Mouse (Mus musculus): ENCODE results near the gene Mlec. TPM values are rescaled to one million over a fixed set of nuclear protein-coding genes. Genes with fewer than 3 reads are reported as not detected.
A peak's percentile ranks its signal among the peaks of the same experiment; 100 is the strongest.
"Not testable (repeated sequence)": the region's sequence is repeated elsewhere in the genome, so short reads cannot be mapped to it uniquely, and the experiment has no call there.

The Mlec gene
- polyA plus RNA-seq, 1 experiment: 131 TPM

DNA sequence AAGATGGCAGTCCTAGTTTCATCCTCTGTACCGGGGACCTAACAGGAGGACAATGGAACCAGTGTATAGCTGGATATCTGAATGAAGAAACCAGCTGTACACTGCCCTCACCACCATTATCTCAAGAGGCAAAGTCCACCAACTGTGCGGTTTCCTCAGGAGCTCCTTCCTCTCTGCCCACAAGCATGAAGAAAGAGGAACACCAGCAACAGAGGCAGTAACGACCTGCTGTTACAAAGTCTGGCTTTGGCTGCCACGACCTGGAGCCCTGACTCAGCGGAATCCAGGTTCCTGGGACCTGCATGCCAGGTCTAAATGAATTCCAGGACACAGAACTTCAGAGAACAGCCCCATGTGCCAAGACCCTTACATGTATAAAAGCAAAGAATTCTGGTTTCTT is 2.1 kb downstream of the Mlec start:
- DNase-seq (ENCODE audit: low read depth, low spot score): peak; percentile 85
- 9% methylated on average over 5 of the region's 5 CpGs for WGBS

DNA sequence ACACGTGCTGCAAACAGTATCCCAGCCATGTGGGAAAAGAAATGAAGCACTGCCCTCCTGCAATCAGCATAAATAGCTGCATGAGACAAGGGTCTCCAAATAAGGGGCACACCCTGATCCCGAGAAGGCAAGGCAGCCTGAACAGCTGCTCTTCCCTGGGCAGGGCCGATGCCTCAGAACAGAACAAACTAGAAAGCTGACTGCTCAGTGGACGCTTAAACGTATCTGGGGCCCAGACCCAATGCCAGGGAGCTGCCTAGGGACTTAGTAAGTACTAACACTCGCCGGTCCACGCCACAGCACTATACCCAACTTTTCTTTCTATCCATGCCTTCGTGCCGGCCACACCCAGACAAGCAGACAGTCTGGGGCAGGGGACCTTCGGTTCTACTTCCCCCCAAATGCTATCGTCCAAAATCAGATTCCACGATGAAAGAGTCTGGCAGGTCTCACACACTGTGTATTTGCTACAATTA is 2.8 kb downstream of the Mlec start:
- WGBS: 14% methylated on average over 13 of the region's 13 CpGs
- DNase-seq (ENCODE audit: low read depth, low spot score): no peak

DNA sequence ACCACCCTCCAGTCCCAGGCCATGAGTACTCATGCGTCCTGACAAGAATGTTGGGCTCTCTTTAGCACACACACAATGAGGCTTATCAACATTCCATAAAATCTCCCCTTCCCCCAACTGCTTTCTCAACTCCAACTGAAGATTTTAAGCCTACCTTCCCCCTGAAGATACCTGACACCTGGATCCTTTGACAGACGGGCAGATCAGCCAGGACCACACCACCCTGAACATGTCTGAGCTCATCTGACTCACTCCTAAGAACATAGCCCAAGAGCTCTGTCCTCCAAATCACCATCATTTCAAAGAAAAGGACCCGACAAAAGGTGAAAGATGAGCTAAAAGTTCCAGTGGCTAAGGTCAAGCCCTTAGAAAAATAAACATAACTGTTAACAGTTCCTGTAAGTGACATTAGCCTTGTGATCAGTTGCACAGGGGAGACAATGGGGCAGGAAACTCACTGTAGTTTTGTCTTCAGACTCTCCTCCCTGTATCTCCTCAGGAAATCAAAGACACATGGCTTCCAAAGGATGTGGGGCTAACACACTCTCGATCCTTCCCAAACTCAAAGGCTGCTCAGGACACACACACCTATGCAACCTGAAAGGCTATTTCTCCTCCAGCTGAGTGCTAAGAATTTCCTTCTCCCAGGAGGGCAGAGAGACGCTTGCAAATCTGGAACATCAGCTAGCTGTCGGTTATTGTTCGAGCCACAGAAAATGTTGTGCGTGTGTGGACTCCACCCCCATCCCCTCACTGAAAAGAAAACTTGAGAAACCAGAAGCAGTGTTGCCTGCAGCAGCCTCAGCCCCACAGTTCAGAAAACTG is 5.6 kb downstream of the Mlec start:
- WGBS: 34% methylated on average over 8 of the region's 8 CpGs
- no peak for DNase-seq (ENCODE audit: low read depth, low spot score)

DNA sequence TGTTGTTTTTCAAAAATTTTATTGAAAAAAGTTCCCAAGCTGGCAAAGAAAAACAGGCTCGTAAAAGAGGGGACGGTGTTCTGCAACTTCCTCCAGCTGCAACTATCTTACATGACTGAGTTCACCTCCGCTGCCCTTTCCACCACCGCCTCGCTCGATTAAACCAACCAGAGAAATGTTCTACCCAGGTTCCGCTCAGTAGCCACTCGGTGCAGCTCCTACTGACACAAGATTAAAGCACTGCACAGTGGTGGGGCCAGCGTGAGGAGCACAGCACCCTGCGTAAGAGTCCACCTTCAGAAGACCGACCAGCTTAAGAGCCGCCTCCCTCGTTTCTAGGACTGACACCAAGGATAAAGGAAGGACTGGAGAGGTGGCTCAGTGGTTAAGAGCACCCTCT is 6.5 kb downstream of the Mlec start:
- DNase-seq (ENCODE audit: low read depth, low spot score): no peak
- 48% methylated on average over 13 of the region's 13 CpGs for whole genome bisulfite sequencing

DNA sequence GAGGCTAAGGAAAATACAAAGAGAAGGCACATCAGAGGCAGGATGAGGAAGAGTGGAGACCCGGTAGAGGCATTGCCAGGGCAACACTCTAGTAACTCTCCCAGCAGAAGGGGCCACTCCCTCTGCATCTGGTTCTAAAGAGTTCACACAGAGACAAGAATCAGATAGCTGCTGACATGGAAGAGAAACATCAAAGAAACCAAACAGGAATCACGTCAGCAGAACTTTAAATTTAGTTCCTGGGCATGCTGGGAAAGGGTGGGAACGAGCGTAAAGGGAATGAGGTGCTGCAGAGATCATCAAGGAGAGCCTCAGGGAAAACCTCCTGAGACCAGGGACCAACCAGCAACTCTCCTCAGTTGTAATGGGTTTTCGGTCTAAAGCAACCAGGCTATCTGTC is 7.0 kb downstream of the Mlec start:
- DNase-seq (ENCODE audit: low read depth, low spot score): no peak
- 64% methylated on average over 5 of the region's 5 CpGs for WGBS

DNA sequence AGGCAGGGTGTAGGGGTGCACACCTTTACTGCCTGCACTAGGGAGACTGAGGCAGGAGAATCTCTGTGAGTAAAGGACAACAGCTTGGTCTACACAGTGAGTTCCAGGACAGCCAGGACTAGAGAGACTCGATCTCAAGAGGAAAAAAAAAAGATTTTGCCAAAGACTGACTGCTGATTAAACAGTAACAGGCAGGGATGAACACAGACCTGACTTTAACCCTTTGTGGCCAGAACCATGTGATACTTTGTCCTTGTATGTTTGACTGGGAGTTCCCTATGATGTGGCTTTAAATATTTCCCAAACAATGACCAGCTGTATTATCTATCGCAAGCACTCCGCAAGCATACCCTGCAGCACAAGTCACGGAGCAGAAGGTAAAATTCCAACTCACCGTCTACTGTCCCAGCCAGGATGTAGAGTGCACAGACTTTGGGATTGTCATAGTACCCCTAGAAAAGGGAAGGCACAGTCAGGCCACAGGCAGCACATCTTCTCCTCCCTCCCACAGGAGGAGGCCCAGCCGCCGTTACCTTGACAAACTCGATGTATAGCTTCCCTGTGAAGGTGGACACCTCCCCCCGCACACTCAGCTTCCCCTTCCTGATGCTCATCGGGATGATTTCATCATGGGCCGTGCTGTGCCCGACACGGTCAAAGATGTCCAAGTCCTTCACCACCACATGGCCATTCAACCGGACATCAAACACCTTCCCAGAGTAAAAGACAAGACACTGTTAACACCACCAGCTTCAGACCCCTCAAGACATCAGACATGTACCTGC is 8.1 kb downstream of the Mlec start:
- 88% methylated on average over 14 of the region's 14 CpGs for WGBS
- no peak for DNase-seq (ENCODE audit: low read depth, low spot score)

DNA sequence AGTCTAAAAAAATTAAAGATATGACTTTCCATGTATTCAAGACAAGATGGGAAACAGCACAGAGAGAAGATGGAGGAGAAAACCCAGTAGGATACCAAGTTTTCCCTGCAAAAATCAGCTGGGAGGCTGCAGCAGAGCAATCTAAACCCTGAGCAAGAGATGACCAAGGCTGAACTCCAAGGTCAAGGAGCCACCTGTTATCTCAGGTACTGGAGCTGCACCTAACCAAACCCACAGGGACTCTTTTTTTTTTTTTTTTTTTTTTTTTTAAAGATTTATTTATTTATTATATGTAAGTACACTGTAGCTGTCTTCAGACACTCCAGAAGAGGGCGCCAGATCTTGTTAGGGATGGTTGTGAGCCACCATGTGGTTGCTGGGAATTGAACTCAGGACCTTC is 9.1 kb downstream of the Mlec start:
- not testable (repeated sequence) for DNase-seq (ENCODE audit: low read depth, low spot score)
- no CpG with 5 or more reads among the region's 1 CpGs for WGBS

DNA sequence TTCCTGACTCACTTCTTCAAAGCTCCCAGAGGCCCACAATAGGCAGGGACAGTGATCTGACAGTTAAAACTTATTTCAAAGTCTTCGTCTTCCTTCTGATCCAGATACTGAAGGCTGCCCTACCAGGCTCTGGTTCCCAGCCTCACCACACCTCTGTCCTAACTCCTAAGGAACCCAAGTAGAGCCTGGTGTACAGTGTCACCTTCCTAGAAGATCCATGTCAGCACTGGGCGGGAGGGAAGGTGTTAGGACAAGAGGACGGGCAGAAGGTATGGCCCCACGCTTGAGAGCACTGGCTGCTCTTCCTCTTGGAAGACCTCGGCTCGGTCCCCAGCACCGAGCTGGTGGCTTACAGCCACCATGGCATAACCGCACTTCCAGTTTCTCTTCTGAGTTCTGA is 9.6 kb downstream of the Mlec start:
- DNase-seq (ENCODE audit: low read depth, low spot score): no peak
- WGBS: 87% methylated on average over 8 of the region's 8 CpGs

DNA sequence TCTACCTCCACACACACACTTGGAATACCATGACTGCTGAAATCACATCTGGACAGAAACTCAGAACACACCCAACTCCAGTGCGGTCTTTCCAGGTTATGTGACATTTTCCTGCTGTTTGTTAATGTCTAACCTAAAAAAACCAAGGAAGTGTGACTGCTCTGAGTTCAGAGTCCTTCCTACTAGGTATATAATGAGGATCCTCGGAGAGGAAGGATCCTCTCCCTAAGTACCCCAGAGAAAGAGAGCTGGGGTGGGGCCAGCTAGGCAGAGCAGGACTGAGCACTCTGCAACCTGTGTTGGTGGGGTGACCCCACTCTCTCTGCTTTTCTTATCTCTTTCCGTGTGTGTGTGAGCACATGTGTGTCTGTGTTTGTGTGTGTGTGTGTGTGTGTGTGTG is 10.6 kb downstream of the Mlec start:
- 31% methylated on average over 3 of the region's 3 CpGs for WGBS
- DNase-seq (ENCODE audit: low read depth, low spot score): no peak

DNA sequence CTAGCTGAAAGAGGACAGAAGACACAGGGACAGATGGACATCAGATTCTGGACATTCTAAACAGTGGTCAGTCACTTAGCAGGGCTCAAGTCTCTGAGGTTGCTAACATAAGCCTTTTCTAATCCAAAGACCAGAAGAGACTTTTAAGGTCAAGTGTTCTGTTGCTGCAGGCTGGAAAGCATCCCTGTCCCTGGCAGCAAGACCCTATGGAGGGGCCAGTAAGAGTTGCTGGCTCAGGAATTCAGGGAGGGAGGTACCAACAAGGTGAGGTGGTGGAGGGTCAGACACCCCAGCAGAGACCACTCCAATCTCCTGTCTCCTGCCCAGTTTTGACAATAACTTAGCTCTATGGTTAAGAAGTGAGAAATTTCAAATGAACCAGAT is 11.2 kb downstream of the Mlec start:
- no peak for DNase-seq (ENCODE audit: low read depth, low spot score)

DNA sequence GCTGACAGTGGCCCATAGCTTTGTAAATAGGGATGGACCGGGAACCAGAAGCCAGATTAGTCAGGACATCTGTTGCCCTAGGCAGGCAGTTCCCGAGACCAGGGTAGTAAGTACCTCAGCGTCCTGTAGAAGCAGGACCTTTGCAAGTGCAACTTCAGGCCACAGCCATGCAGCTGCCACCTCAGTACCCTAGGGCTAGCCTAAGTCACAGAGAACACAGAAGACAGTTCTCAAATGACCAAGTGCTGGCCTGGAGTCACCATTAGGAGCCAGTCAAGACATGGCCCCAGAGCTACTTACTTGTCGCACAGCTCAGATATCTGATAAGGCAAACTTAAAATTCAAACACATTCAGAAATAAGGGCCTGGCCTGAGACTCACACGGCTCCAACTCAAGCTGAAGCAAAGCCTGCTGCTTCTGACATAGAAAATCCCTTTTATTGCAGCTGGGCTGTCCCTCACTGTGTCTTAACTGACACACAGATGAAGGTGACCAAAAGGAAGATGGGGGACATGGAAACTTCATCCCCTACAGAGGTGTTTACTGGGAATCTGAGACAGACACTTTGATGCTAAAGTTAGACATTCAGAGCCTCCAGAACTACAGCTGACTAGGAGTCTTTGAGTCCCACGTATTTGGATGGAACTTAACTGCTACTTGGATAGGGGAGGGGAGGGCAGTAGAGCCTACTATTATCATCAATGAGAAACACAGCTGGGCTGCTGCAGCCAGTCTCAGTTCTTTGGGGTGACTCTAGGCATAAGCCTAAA is 11.8 kb downstream of the Mlec start:
- 78% methylated on average over 6 of the region's 6 CpGs for WGBS
- no peak for DNase-seq (ENCODE audit: low read depth, low spot score)

DNA sequence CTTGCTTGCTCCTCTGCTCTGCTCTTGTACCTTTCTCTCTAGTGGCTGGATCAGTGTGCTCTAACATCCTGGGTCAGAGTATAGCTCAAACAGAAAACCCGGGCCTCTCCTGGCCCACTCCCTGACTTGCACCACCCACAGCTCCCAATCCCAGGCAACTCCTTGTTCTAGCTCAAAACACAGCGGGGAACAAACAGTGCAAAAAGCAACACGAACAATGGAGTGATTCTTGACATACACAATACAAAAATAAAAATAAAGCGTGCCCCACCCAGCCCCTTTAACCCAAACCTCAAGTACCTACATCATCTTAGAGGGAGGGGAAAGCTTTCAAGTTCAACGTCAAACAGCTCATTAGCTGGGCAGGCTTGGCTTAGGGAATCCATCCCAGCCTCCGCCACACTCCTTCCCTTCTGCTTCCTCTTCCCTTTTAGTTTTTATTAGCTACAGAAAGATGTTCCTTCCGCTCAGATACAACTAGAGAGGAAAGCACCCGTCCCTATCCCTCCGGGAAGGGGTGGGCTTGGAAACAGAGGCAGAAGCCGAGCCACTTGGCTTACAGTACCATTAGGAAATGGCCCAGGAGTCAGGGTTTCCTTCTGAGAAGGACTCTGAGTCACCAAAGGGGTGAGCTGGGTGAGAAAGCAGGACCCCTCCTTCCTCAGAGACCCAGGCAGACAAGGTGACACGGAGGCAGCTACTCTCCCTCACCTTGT is 12.6 kb downstream of the Mlec start:
- WGBS: 72% methylated on average over 11 of the region's 11 CpGs
- DNase-seq (ENCODE audit: low read depth, low spot score): no peak

DNA sequence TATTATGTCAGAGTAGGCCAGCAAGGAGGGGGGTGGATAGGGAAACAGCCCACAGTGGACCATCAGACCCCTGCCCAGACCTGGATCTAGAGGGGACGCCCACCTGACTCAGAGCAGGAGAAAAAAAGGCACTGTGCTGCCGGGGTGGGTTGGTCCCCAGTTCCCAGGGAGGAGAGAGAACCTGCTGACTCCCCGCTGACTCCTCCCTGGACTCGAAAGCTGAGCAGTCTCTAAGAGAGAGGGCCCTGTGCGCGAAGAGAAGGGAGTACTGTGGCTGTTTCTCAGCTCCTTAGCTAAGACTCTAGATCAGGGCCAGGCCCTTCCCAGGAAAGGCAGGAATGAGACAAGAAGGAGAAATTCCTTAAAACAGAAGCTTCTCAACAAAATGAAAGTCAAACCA is 13.5 kb downstream of the Mlec start:
- 80% methylated on average over 6 of the region's 6 CpGs for WGBS
- DNase-seq (ENCODE audit: low read depth, low spot score): no peak

DNA sequence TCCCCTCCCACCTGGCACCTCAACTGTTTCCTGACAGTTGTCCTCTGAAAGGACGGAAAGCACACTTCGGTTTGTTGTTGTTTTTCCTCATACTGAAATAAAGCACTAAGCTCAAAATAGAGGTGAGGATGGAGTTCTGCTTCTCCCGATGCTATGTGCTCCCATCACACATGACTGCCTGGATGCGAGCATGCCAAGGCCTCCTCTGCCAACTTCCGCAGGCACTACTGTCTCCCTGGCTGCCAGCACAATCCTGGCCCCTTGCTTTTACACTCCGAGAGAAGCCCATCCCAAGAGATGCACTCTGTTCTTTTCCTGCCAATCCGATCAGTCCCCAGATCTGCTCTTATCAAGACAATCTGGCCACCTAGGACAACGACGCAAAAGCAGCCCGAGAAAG is 14.4 kb downstream of the Mlec start:
- no peak for DNase-seq (ENCODE audit: low read depth, low spot score)
- WGBS: 73% methylated on average over 10 of the region's 10 CpGs

DNA sequence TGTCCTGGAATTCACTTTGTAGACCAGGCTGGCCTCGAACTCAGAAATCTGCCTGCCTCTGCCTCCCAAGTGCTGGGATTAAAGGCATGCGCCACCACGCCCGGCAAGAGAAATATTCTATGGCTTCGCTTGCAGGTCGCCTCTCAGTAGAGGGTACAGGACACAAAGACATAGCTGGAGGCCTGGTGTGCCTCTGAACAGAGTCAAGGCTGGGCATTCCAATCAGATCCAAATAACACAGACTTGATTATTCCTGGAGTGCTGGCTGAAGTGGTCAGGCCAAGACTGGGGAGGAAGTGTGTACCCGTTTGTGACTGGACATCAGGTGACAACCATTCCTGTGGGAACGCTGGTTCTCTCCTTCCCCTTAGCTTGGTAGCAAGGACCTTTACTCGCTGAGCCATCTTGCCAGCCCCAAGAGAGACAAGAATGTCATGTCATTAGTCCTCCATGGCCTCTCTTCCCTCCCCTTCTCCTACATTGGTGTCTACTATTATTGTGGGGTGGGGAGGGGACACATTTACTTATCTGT is 15.7 kb downstream of the Mlec start:
- 91% methylated on average over 9 of the region's 9 CpGs for WGBS

DNA sequence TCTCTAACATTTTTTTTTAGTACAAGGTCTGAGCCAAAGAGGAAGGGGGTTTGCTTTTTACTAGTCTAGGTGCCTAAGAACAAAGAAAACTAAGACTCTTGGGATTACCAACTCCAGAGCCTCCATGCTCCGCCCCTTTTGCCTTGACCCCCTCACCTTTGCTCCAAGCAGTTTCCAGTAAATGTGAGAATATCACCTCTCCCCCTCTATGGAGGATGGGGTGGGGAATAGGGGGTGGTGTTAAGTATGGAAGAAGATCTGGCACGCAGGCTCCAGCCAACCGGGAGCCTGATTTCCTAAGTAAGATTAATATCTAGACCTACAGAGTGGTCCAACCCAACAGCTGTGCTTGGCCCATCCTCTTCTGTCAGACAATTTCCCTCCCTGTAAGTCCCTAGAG is 17.3 kb downstream of the Mlec start:
- WGBS: 63% methylated on average over 3 of the region's 3 CpGs
- no peak for DNase-seq (ENCODE audit: low read depth, low spot score)

More for the DNA sequence above, 15.7 kb downstream of the Mlec start:
- DNase-seq (ENCODE audit: low read depth, low spot score): no peak

DNA sequence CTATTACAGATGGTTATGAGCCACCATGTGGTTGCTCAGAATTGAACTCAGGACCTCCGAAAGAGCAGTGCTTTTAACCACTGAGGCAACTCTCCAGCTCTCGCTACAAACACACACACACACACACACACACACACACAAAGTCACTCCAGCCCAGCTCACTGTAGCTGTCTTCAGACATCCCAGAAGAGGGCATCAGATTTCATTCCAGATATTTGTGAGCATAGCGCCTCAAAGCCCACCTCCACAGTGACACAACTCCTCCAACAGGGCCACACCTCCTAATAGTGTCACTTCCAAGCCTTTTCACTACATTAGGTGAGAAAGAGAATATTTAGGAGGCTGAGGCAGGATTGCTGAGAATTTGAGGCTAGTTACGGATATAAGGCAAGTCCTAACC is 18.9 kb downstream of the Mlec start:
- DNase-seq (ENCODE audit: low read depth, low spot score): no peak
- WGBS: 69% methylated on average over 4 of the region's 4 CpGs

DNA sequence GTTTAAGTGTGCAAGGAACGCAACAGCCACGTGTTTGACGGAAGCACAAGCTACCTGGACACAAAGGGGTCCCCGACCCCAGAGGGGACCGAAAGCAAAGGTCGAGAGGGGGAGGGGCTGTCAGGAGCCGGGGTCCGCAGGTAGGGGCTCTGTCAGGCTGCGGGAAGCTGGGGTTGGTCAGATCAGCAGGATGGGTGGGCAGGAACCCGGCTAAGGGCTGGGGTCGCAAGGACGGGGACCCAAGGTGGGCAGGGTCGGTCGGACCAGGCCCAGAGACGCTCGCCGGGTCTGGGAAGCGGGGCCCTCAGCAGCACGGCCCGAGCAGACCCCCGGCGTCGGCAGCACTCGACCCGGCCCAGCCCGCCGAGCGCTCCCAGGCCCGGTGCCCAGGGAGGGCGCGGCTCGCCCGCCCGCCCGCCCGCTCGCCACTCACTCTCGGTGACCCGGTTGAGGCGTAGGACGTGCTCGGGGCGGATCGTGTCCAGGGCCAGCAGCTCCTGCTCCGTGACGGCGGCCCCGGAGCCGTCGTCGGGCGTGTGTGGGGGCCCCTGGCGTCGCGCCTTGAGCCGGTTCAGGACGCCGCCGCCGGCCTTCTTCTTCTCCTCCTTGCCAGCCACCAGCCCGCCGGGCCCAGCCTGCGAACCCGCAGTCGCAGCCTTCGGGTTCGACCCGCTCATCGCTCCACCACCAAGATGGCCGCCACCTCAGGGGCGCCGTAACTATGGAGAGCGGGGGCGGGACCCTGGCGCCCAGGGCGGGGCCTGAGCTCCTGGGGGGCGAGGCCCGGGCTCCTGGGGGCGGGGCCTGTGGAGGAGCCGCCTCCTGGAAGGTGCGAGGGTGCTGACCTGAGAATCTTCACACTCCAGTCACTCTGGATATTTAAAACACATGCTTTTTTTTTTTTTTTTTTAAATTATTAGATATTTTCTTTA is 23.5 kb downstream of the Mlec start, which contains the start of gene Unc119b:
TSS of gene Unc119b (minus strand) at position 742 of the 932 bp plus-strand sequence.
- under 1% methylated on average over 80 of the region's 81 CpGs for WGBS

More for the DNA sequence above, 23.5 kb downstream of the Mlec start, which contains the start of gene Unc119b:
- no peak for DNase-seq (ENCODE audit: low read depth, low spot score)
